Mouse (Mus musculus): ENCODE measurements around the gene Ip6k2.

The Ip6k2 gene

GRCm38 (mm10) chr9:108820077-108820476, 36.5 kb downstream of the Ip6k2 start:
- DNase-seq (ENCODE audit: low spot score), result no peak

- peak; percentile 84 for DNase-seq (ENCODE audit: low spot score)
Observed at GRCm38 (mm10) chr9:108824144-108824685, 40.6 kb downstream of the Ip6k2 start.

GRCm38 (mm10) chr9:108824755-108825413, 41.3 kb downstream of the Ip6k2 start:
- peak; percentile 99 for DNase-seq (ENCODE audit: low spot score)

GRCm38 (mm10) chr9:108825820-108826699, 42.5 kb downstream of the Ip6k2 start, which contains the start of gene Celsr3:
Celsr3 (plus strand) TSS chr9:108826320.
- peak; percentile 95 for DNase-seq (ENCODE audit: low spot score)

- no peak for DNase-seq (ENCODE audit: low spot score)
Observed at GRCm38 (mm10) chr9:108826700-108827340, 43.2 kb downstream of the Ip6k2 start.

GRCm38 (mm10) chr9:108827454-108827853, 43.9 kb downstream of the Ip6k2 start:
- DNase-seq (ENCODE audit: low spot score), result no peak

- DNase-seq (ENCODE audit: low spot score), result no peak
Observed at GRCm38 (mm10) chr9:108827906-108828305, 44.3 kb downstream of the Ip6k2 start.

GRCm38 (mm10) chr9:108831637-108832036, 48.0 kb downstream of the Ip6k2 start:
- DNase-seq (ENCODE audit: low spot score), result no peak

- DNase-seq (ENCODE audit: low spot score), result no peak
Observed at GRCm38 (mm10) chr9:108832390-108833108, 49.0 kb downstream of the Ip6k2 start.

GRCm38 (mm10) chr9:108842989-108843388, 59.4 kb downstream of the Ip6k2 start:
- DNase-seq (ENCODE audit: low spot score), result no peak

GRCm38 (mm10) chr9:108845390-108845789, 61.8 kb downstream of the Ip6k2 start:
- no peak for DNase-seq (ENCODE audit: low spot score)

GRCm38 (mm10) chr9:108847374-108847773, 63.8 kb downstream of the Ip6k2 start:
- no peak for DNase-seq (ENCODE audit: low spot score)

GRCm38 (mm10) chr9:108848419-108848818, 64.8 kb downstream of the Ip6k2 start:
- DNase-seq (ENCODE audit: low spot score), result no peak

- DNase-seq (ENCODE audit: low spot score), result no peak
Observed at GRCm38 (mm10) chr9:108852976-108853375, 69.4 kb downstream of the Ip6k2 start, which contains the start of gene Slc26a6. Slc26a6 (plus strand) TSS chr9:108853283.

- DNase-seq (ENCODE audit: low spot score), result peak; percentile 95
Observed at GRCm38 (mm10) chr9:108853635-108854240, 70.1 kb downstream of the Ip6k2 start.

- DNase-seq (ENCODE audit: low spot score), result peak; percentile 90
Observed at GRCm38 (mm10) chr9:108854241-108854696, 70.7 kb downstream of the Ip6k2 start.

GRCm38 (mm10) chr9:108855335-108855734, 71.7 kb downstream of the Ip6k2 start:
- DNase-seq (ENCODE audit: low spot score), result no peak
